Mouse (Mus musculus) liver, embryonic 13.5 days (tissue): ENCODE results near the gene 2310034C09Rik. TPM values are rescaled to one million over a fixed set of nuclear protein-coding genes. Genes with fewer than 3 reads are reported as not detected.

ENCODE experiments used
- ATAC-seq: fragments of 200-750 bp; cut with Nextera tagmentation; 2 replicates; pipeline ENCODE4 v1.8.0; 2017; ENCODE audit warnings: low read depth, mild to moderate bottlenecking, moderate number of reproducible peaks, moderate library complexity
- DNase-seq: peaks from one replicate; pipeline ENCODE4 v3.0.0; 2022
- H3K27ac ChIP-seq: fragments of 300-500 bp; sonication (generic); 2 replicates; pipeline ENCODE4 v1.5.1; 2015; ENCODE audit warnings: moderate library complexity, mild to moderate bottlenecking, inconsistent platforms
- H3K27me3 ChIP-seq: fragments of 300-500 bp; sonication (generic); 2 replicates; pipeline ENCODE4 v1.6.1; 2015; ENCODE audit warnings: mild to moderate bottlenecking, inconsistent platforms
- H3K36me3 ChIP-seq: fragments of 300-500 bp; sonication (generic); 2 replicates; pipeline ENCODE4 v1.6.1; 2015; ENCODE audit warnings: mild to moderate bottlenecking, inconsistent platforms
- H3K4me1 ChIP-seq: fragments of 300-500 bp; sonication (generic); replicated peaks from 2 replicates; pipeline ENCODE4 v1.6.1; 2015; ENCODE audit warnings: inconsistent platforms
- H3K4me2 ChIP-seq: fragments of 300-500 bp; sonication (generic); 2 replicates; pipeline ENCODE4 v1.6.1; 2015; ENCODE audit warnings: inconsistent platforms, mild to moderate bottlenecking, moderate library complexity
- H3K4me3 ChIP-seq: fragments of 300-500 bp; sonication (generic); replicated peaks from 2 replicates; pipeline ENCODE4 v1.5.1; 2015; ENCODE audit warnings: mild to moderate bottlenecking, inconsistent platforms
- H3K9ac ChIP-seq: fragments of 300-500 bp; sonication (generic); 2 replicates; pipeline ENCODE4 v1.6.1; 2015; ENCODE audit warnings: mild to moderate bottlenecking, inconsistent platforms
- H3K9me3 ChIP-seq: fragments of 300-500 bp; sonication (generic); replicated peaks from 2 replicates; pipeline ENCODE4 v1.6.1; 2016; ENCODE audit warnings: inconsistent platforms
- WGBS: fragments of 180-500 bp; shearing (Covaris S2); methylation state at CpG from one replicate; pipeline ENCODE4 v1.1.7; 2015; ENCODE audit not compliant: insufficient replicate concordance; 5-methylcytosine and 5-hydroxymethylcytosine counted together
- polyA plus RNA-seq: library from polyadenylated mRNA; unstranded; fragments of >200 nt; fragmentation: Nextera tagmentation; extraction: Ambion mirVana; gene quantifications from 2 replicates; pipeline ENCODE4 v1.2.1, GENCODE M21; 2015

2310034C09Rik gene
- polyA plus RNA-seq, 1 experiment from 2014 or later, result not detected

DNA sequence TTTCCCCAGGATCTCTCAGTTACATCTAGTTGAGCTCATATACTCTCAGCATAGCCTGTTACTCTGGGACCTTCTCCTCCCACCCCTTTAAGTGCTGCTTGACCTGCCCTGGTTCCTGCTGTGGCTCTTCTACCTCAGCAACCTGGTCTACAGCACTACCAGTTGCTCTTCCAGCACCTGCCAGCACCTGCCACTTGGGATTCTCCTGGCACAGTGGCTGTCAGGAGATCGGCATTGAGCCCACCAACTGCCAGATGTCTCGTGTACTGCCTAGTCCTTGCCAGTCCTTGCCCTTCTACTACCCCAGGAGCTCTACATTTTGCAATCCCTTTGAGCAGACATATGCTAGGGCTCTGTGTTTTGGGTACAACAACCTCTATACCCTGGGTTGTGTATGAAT lies 28.1 kb downstream of the 2310034C09Rik start:
- H3K9ac ChIP-seq, result no peak overlapping the region
- no peak overlapping the region for H3K4me2 ChIP-seq
- H3K36me3 ChIP-seq, result no peaks in the 10 kb centered on the region
- DNase-seq (no peak), ATAC-seq (no peak)
- no peaks in the 10 kb centered on the region for H3K27me3 ChIP-seq
- no peaks in the 10 kb centered on the region for H3K4me1 ChIP-seq
- H3K27ac ChIP-seq, result no peak overlapping the region
- H3K4me3 ChIP-seq, result no peak overlapping the region
- whole genome bisulfite sequencing, result 62% methylated on average over 2 of the region's 2 CpGs
- H3K9me3 ChIP-seq, result no peaks in the 10 kb centered on the region

Other genes starting within 250 kb of the 2310034C09Rik start
- 0.06 TPM in 1 of 2 replicates, not detected in the other for gene Cldn8, start 195.7 kb upstream of the 2310034C09Rik start, polyA plus RNA-seq
- gene Krtap24-1, start 146.6 kb upstream of the 2310034C09Rik start, polyA plus RNA-seq, result not detected in 2 replicates
- gene 2310079G19Rik, start 131.2 kb upstream of the 2310034C09Rik start, polyA plus RNA-seq, result not detected in 2 replicates
- gene Krtap26-1, start 111.1 kb upstream of the 2310034C09Rik start, polyA plus RNA-seq, result not detected in 2 replicates
- not detected in 2 replicates for gene Krtap27-1, start 87.2 kb upstream of the 2310034C09Rik start, polyA plus RNA-seq
- not detected in 2 replicates for gene 2310061N02Rik, start 50.9 kb upstream of the 2310034C09Rik start, polyA plus RNA-seq
- gene Krtap13-1, start 30.0 kb upstream of the 2310034C09Rik start, polyA plus RNA-seq, result not detected in 2 replicates
- not detected in 2 replicates for gene Krtap13, start 7.2 kb upstream of the 2310034C09Rik start, polyA plus RNA-seq
- not detected in 2 replicates for gene 2310057N15Rik, start 15.4 kb downstream of the 2310034C09Rik start, polyA plus RNA-seq
- not detected in 2 replicates for gene Gm5965, start 19.0 kb downstream of the 2310034C09Rik start, polyA plus RNA-seq
- not detected in 2 replicates for gene Gm20741, start 53.4 kb downstream of the 2310034C09Rik start, polyA plus RNA-seq
- not detected in 2 replicates for gene Krtap15, start 61.4 kb downstream of the 2310034C09Rik start, polyA plus RNA-seq
- not detected in 2 replicates for gene Krtap14, start 67.3 kb downstream of the 2310034C09Rik start, polyA plus RNA-seq
- not detected in 2 replicates for gene Krtap19-1, start 110.6 kb downstream of the 2310034C09Rik start, polyA plus RNA-seq
- gene Krtap19-2, start 115.4 kb downstream of the 2310034C09Rik start, polyA plus RNA-seq, result not detected in 2 replicates
- gene Krtap19-3, start 119.2 kb downstream of the 2310034C09Rik start, polyA plus RNA-seq, result not detected in 2 replicates
- not detected in 2 replicates for gene Krtap19-4, start 126.2 kb downstream of the 2310034C09Rik start, polyA plus RNA-seq
- gene Krtap19-5, start 137.6 kb downstream of the 2310034C09Rik start, polyA plus RNA-seq, result not detected in 2 replicates
- not detected in 2 replicates for gene Krtap19-9b, start 173.4 kb downstream of the 2310034C09Rik start, polyA plus RNA-seq
- not detected in 2 replicates for gene Krtap16-3, start 204.0 kb downstream of the 2310034C09Rik start, polyA plus RNA-seq